Mouse (Mus musculus): ENCODE data around the gene Psapl1. TPM values are rescaled to one million over a fixed set of nuclear protein-coding genes. Genes with fewer than 3 reads are reported as not detected.

Gene Psapl1
- 0.82 TPM in 1 of 2 replicates, not detected in the other for polyA plus RNA-seq (2015; fragmentation: Nextera tagmentation; extraction: Ambion mirVana)

DNA sequence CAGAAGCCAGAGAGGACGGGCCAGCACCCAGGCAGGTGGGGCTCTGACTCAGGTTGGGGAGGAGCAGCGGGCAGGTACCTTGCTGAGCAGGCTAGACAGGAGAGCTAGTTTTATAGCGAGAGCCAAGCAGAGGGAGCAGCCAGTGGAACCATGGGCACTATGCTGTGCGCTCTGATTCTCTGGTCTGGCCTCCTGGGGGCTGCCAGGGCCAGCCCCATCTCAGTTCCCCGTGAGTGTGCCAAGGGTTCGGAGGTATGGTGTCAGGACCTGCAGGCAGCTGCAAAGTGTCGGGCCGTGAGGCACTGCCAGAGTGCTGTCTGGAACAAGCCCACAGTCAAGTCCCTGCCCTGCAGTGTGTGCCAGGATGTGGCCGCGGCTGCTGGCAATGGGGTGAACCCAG, at the start of gene Psapl1:
Gene Psapl1 (plus strand): TSS at position 106 of the 400 bp plus-strand sequence.

Other genes with a start within 250 kb of the Psapl1 start
- 10.3 and 13.6 TPM in 2 replicates for gene Sorcs2, start 194.1 kb downstream of the Psapl1 start, polyA plus RNA-seq (2015; fragmentation: Nextera tagmentation; extraction: Ambion mirVana)

Measured in adrenal gland, postnatal 0 days (tissue).